Mouse (Mus musculus) heart, embryonic 11.5 days (tissue): ENCODE data around the gene Sept1. TPM values are rescaled to one million over a fixed set of nuclear protein-coding genes. Genes with fewer than 3 reads are reported as not detected.

ENCODE experiments used
- ATAC-seq: fragments of 200-750 bp; cut with Nextera tagmentation; replicated peaks from 2 replicates; pipeline ENCODE4 v1.8.0; 2017; ENCODE audit warnings: moderate library complexity; ENCODE audit not compliant: insufficient number of reproducible peaks, low FRiP score, low TSS enrichment
- H3K27ac ChIP-seq: fragments of 300-500 bp; sonication (generic); 2 replicates; pipeline ENCODE4 v1.5.1; 2014; ENCODE audit warnings: mild to moderate bottlenecking, low read depth, low read length
- H3K27me3 ChIP-seq: fragments of 300-500 bp; sonication (generic); 2 replicates; pipeline ENCODE4 v1.6.1; 2014; ENCODE audit warnings: mild to moderate bottlenecking, low read length, mixed read lengths; ENCODE audit not compliant: control insufficient read depth, insufficient read depth
- H3K36me3 ChIP-seq: fragments of 300-500 bp; sonication (generic); 2 replicates; pipeline ENCODE4 v1.6.1; 2014; ENCODE audit warnings: mild to moderate bottlenecking, low read length, moderate library complexity, mixed read lengths; ENCODE audit not compliant: control insufficient read depth, insufficient read depth
- H3K4me1 ChIP-seq: fragments of 300-500 bp; sonication (generic); 2 replicates; pipeline ENCODE4 v1.6.1; 2014; ENCODE audit warnings: low read length; ENCODE audit not compliant: control insufficient read depth, insufficient read depth
- H3K4me2 ChIP-seq: fragments of 300-500 bp; sonication (generic); 2 replicates; pipeline ENCODE4 v1.6.1; 2014; ENCODE audit warnings: mild to moderate bottlenecking, moderate library complexity
- H3K4me3 ChIP-seq: fragments of 300-500 bp; sonication (generic); 2 replicates; pipeline ENCODE4 v1.5.1; 2014; ENCODE audit warnings: low read depth, low read length
- H3K9ac ChIP-seq: fragments of 300-500 bp; sonication (generic); 2 replicates; pipeline ENCODE4 v1.6.1; 2014; ENCODE audit warnings: mild to moderate bottlenecking, low read depth, low read length, moderate library complexity
- H3K9me3 ChIP-seq: fragments of 300-500 bp; sonication (generic); replicated peaks from 2 replicates; pipeline ENCODE4 v1.6.1; 2016; ENCODE audit warnings: low read length; ENCODE audit not compliant: control insufficient read depth
- WGBS: fragments of 180-500 bp; shearing (Covaris S2); extraction: QIAGEN DNeasy Blood & Tissue Kit; methylation state at CpG from one replicate; pipeline ENCODE4 v1.1.7; 2014; ENCODE audit not compliant: insufficient replicate concordance; 5-methylcytosine and 5-hydroxymethylcytosine counted together
- polyA plus RNA-seq: library from polyadenylated mRNA; unstranded; fragments of >200 nt; fragmentation: Nextera tagmentation; extraction: Ambion mirVana; gene quantifications from 2 replicates; pipeline ENCODE4 v1.2.1, GENCODE M21; 2014

The Sept1 gene
- polyA plus RNA-seq, 1 experiment from 2014 or later = 23.1 TPM

DNA sequence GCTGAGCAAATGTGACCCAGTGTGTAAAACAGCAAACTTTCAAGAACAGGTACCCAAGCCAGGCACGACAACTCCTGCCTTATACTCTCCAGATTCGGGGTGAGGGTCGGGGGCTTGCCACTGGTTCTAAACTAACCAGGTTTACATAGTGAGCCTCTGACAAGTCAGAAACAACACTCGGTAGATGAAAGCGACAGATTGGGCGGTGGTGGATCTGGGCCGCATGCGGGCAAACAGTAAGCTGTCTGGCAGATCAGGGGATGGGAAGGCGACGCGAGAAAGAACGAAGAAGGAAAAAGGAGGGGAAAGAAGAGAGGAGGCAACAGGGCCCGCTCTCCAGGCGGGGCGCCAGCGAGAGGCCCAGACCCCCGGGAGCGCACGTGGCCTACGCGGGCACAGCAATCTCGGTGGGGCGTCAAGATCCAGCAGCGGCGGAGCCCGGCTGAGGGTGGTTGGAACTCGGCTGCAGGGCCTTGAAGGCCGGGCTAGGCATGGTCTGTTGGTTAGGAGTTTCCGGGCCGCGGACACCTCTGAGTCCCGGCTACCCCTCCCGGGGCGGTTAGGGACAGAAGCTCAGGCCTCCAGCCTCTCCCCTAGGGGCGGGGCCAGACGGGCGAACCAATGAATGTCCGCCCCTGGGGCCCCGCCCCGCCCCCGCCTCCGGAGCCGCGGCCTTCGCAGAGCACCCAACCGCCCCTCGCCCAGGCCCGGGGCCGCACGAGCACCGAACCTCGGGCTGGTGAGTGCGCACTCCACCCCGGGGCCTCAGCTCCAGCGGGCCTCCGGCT lies 11.1 kb upstream of the Sept1 start, which contains the start of gene Zfp771:
TSS of gene Zfp771 (plus strand) at position 405 of the 788 bp plus-strand sequence.
- H3K4me2 ChIP-seq = peak within 1 kb of the TSS; percentile 76
- H3K9ac ChIP-seq = peak within 1 kb of the TSS; percentile 89
- no peaks in the 10 kb centered on the region for H3K9me3 ChIP-seq
- under 1% methylated on average over 54 of the region's 56 CpGs for WGBS
- H3K27me3 ChIP-seq = no peaks in the 10 kb centered on the region
- peaks cover 5% of the 10 kb centered on the region; the same call in 1 of the 2 replicates for H3K36me3 ChIP-seq
- peak within 1 kb of the TSS; percentile 84 for H3K27ac ChIP-seq
- peak within 1 kb of the TSS; percentile 90 for H3K4me3 ChIP-seq
- H3K4me1 ChIP-seq = peaks cover 16% of the 10 kb centered on the region
- ATAC-seq = peak; percentile 97

DNA sequence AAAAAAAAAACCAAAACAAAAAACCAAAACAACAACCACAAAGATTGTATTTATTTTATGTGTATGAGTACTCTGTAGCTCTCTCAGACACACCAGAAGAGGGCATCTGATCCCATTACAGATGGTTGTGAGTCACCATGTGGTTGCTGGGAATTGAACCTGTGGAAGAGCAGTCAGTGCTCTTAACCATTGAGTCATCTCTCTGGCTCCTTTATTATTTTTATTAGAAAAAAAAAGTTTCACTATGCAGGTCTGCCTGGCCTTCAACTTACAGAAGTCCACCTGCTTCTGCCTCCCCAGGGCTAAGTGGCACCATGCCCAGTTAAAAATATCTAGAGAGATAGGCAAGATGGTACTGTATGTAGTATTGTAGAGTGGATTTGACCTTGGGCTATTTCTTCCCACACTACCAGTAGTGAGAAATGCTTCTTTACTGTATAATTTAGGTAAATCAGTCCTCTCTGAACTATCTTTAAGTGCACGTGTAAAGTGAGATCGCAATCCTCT lies 10.5 kb upstream of the Sept1 start:
- 31% methylated on average over 2 of the region's 2 CpGs for WGBS
- peak overlapping the region; percentile 84; the same call in 1 of the 2 replicates for H3K27ac ChIP-seq
- ATAC-seq = no peak
- no peaks in the 10 kb centered on the region for H3K27me3 ChIP-seq
- H3K36me3 ChIP-seq = peaks cover 5% of the 10 kb centered on the region; the same call in 1 of the 2 replicates
- H3K4me3 ChIP-seq = peak overlapping the region; percentile 90; the same call in 1 of the 2 replicates
- peak overlapping the region; percentile 76 for H3K4me2 ChIP-seq
- H3K9ac ChIP-seq = peak overlapping the region; percentile 89
- H3K4me1 ChIP-seq = peaks cover 16% of the 10 kb centered on the region
- H3K9me3 ChIP-seq = no peaks in the 10 kb centered on the region

DNA sequence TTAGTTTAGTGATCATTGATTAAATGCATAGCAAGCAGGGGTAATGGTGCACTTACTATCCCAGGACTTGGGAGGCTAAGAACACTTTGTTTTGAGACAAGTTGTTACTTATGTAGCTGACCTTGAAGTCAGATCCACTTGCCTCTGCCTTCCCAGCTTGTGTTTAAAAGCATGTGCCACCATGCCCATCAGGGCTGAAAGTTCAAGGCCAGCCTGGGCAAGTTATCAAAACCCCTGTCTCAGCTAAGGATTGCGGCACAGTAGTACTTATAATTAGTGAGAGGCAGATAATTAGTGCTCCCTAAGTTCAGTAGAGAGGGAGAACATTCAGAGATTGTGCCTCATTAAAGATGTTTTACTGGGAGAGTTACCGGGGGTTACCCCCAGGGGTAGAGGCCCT lies 1.8 kb upstream of the Sept1 start:
- Histone ChIP-seq H3K4me3 (no peak overlapping the region), H3K9ac (no peak overlapping the region), H3K4me2 (no peak overlapping the region), H3K9me3 (no peaks in the 10 kb centered on the region), H3K27ac (no peak overlapping the region), H3K27me3 (no peaks in the 10 kb centered on the region), H3K36me3 (peaks cover 29% of the 10 kb centered on the region), H3K4me1 (peaks cover 16% of the 10 kb centered on the region)
- ATAC-seq = no peak
- WGBS = 89% methylated on average over 2 of the region's 2 CpGs

DNA sequence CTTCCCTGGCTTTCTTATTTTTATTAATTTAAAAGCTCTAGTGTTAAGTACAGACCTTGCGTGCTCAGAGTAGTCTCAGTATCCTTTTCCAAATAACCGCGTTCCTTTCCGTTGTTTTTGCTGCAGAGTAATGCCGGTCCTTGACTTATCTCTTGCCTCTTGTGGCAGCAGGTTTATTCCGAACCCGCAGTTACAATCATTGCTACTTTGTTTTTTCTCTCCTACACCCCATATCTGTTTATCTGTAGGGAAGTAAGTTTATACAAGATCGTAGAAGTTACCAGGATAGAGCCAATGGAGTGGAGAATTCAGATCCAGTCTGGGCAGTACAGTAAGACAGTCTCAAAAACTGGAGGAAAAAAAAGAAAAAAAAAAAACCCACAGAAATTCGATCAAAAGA lies 835 bp upstream of the Sept1 start:
- no peak for ATAC-seq
- H3K27ac ChIP-seq = peak overlapping the region; percentile 99
- H3K4me1 ChIP-seq = peaks cover 16% of the 10 kb centered on the region
- no peaks in the 10 kb centered on the region for H3K27me3 ChIP-seq
- H3K9me3 ChIP-seq = no peaks in the 10 kb centered on the region
- peak overlapping the region; percentile 98 for H3K9ac ChIP-seq
- H3K4me3 ChIP-seq = peak overlapping the region; percentile 98
- 3% methylated on average over 9 of the region's 9 CpGs for WGBS
- peak overlapping the region; percentile 85 for H3K4me2 ChIP-seq
- H3K36me3 ChIP-seq = peaks cover 29% of the 10 kb centered on the region

DNA sequence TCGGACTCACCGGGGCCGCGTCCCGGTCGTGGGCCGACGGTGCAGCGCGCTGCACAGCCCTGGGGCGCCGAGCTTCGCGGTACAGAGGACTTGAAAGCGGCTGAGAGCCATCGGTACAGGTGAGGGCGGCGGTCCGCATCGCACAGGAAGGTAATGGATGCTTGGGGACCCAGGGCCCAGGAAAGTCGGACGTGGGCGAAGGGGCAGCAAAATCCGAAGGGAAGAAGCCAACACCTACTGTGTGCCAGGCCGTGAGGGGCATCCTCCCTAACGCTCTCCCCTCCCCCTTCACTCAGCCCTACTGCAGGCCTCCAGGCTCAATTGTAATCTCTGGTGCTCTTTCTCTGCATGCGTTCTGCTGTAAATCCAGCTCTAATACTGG lies 429 bp upstream of the Sept1 start:
- H3K4me3 ChIP-seq = peak overlapping the region; percentile 98
- H3K4me2 ChIP-seq = peak overlapping the region; percentile 85
- H3K27me3 ChIP-seq = no peaks in the 10 kb centered on the region
- peaks cover 29% of the 10 kb centered on the region for H3K36me3 ChIP-seq
- no peaks in the 10 kb centered on the region for H3K9me3 ChIP-seq
- H3K4me1 ChIP-seq = peaks cover 16% of the 10 kb centered on the region
- H3K9ac ChIP-seq = peak overlapping the region; percentile 98
- H3K27ac ChIP-seq = peak overlapping the region; percentile 99
- peak; percentile 13 for ATAC-seq
- under 1% methylated on average over 27 of the region's 27 CpGs for WGBS

DNA sequence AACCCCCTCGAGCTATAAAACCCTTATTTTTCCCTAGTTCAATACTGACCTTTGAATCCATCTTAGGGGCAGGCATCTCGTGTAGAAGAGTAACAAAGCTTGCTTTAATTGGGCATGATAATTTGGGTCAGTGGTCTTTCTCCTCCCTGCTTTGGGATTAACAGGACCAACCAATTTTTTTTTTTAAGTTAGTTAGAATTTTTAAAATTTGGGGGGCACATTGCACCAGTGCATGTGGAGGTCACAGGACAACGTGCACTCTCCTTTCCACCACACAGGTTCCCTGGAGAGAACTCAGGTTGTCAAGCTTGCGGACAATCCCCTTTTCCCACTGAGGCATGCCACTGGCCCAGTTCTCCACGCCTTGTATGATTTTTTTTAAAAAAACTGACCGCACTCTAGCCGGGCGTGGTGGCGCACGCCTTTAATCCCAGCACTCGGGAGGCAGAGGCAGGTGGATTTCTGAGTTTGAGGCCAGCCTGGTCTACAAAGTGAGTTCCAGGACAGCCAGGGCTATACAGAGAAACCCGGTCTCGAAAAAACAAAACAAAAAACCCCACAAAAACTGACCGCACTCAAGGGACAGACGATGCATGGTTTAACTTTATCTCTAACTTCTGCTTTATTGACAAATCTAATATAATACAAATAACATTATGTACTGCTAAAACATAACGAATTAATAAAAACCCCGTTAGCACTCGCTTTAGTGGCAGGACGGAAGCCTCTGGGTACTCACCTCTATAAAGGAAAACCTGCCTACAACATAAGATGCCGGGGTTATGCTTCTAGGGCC lies 906 bp downstream of the Sept1 start:
- no peaks in the 10 kb centered on the region for H3K27me3 ChIP-seq
- 9% methylated on average over 20 of the region's 20 CpGs for WGBS
- no peaks in the 10 kb centered on the region for H3K9me3 ChIP-seq
- ATAC-seq = no peak
- peak overlapping the region; percentile 98 for H3K4me3 ChIP-seq
- H3K9ac ChIP-seq = peak overlapping the region; percentile 98
- H3K4me1 ChIP-seq = peaks cover 16% of the 10 kb centered on the region
- peaks cover 18% of the 10 kb centered on the region for H3K36me3 ChIP-seq
- peak overlapping the region; percentile 99 for H3K27ac ChIP-seq
- H3K4me2 ChIP-seq = peak overlapping the region; percentile 85

DNA sequence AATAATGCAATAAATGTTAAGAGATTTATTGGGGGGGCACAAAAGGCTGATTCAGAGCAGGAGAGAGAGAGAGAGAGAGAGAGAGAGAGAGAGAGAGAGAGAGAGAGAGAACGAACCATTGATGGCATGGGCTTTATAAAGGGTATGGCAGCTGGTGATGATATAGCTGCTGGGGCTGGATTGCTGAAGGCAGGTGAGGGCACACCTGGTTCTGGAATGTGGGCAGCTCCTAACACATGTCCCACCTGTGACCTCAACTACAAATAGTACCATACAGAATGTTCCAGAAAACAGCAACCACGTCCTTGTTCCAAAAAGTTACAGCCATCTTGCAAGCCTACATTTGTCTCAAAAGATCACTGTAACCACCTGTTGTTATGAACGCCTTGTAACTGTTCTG lies 1.6 kb downstream of the Sept1 start:
- no peak for ATAC-seq
- Histone ChIP-seq H3K4me3 (peak overlapping the region; percentile 98), H3K9ac (peak overlapping the region; percentile 98), H3K4me1 (peaks cover 16% of the 10 kb centered on the region), H3K27ac (0 out of 2 replicates have a peak overlapping the region, but pooled peaks have one; percentile 99), H3K27me3 (no peaks in the 10 kb centered on the region), H3K9me3 (no peaks in the 10 kb centered on the region), H3K4me2 (peak overlapping the region; percentile 85), H3K36me3 (peaks cover 12% of the 10 kb centered on the region)
- 78% methylated on average over 3 of the region's 3 CpGs for WGBS

DNA sequence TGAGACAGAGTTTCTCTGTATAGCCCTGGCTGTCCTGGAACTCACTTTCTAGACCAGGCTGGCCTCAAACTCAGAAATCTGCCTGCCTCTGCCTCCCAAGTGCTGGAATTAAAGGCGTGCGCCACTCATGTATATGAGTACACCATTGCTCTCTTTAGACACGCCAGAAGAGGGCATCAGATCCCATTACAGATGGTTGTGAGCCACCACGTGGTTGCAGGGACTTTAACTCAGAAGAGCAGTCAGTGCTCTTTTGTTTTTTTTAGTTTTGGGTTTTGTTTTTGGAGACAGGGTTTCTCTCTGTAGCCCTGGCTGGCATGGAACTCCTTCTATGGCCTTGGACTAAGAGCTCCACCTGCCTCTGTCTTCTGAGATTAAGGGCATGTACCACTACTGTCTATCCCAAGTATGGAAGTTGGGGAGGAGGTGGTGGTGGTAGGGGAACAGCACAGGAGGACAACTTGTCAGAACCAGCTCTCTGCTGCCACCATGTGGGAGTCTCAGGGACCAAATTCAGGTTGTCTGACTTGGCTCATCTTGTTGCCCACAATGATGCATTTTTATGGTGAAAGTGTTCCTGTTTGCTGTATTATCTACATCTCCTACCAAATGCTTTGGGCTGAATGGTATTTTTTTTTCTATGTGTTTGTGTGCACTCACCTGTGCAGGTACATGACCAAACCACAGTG lies 4.2 kb downstream of the Sept1 start:
- peaks cover 16% of the 10 kb centered on the region for H3K4me1 ChIP-seq
- H3K4me3 ChIP-seq = no peak overlapping the region
- H3K27me3 ChIP-seq = no peaks in the 10 kb centered on the region
- H3K9me3 ChIP-seq = no peaks in the 10 kb centered on the region
- ATAC-seq = no peak
- no peak overlapping the region for H3K27ac ChIP-seq
- H3K36me3 ChIP-seq = no peaks in the 10 kb centered on the region
- no peak overlapping the region for H3K9ac ChIP-seq
- H3K4me2 ChIP-seq = no peak overlapping the region
- 59% methylated on average over 4 of the region's 4 CpGs for WGBS
